Mouse (Mus musculus) embryo, embryonic 10.5 days (tissue): ENCODE results near the gene Ctsa.
"Not testable (repeated sequence)": the region's sequence is repeated elsewhere in the genome, so short reads cannot be mapped to it uniquely, and the experiment has no call there.

Source experiments
- DNase-seq: peaks from one replicate; pipeline ENCODE4 v3.0.0-alpha.2; 2015; ENCODE audit warnings: low spot score

The Ctsa gene

DNA sequence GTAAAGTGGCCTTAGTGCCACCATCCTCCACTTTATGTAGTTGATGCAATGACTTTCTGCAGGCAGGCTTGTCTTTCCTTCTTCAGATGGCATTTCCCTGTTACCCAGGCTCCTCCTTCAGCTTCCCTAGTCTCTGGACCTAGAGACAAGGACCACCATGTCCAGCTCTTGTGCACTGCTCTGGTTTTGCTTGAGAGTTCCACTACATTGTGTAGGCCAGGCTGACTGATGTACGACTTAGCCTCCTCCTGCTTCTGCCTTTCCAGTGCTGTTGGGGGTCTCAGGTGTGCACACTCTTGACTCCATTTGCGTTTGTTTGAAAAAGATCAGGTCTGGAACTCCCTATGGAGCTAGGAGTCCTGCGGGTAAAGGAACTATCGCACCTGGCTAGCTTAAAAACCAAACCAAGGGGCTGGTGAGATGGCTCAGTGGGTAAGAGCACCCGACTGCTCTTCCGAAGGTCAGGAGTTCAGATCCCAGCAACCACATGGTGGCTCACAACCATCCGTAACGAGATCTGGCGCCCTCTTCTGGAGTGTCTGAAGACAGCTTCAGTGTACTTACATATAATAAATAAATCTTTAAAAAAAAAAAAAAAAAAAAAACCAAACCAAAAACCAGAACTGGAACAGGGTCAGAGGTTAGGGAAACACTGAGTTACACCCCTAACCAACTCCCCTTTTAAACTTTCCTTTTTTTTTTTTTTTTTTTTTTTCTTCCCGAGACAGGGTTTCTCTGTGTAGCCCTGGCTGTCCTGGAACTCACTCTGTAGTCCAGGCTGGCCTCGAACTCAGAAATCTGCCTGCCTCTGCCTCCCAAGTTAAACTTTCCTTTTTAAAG, 44.9 kb downstream of the Ctsa start:
- DNase-seq = not testable (repeated sequence)

DNA sequence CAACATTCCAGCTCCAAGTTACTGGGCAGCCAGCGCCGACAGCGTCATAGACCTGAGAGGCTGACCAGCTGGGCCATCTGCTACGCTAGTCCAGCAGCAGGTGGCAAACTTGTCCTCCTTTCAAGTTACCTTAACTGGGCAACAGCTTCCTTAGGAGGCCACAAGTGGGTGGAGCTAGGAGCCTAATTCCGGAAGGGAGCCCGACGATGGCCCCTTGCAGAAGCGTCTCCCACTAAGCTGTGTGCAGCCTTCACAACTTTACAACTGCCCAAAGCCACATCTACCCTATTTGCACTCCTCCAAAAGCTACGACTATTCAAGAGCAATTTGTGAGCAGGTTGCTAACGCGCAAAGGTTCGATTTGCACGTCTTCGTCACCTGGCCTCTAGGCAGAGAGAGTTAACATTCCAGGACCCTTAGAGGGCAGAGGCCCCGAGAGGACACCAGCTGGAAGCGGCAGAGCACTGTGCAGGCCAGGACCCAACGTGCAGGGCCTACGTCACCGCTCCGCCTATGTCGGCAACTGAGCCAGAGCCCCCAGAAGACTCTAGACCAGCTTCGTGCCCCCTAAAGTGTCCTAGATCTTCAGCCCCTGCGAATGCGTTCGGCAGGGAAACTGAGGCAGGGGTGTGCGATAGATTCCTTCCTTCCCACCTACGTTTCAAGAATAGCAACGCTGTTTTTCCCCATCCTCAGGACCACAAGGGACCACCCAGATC, 46.0 kb downstream of the Ctsa start:
- DNase-seq = peak; percentile 72

DNA sequence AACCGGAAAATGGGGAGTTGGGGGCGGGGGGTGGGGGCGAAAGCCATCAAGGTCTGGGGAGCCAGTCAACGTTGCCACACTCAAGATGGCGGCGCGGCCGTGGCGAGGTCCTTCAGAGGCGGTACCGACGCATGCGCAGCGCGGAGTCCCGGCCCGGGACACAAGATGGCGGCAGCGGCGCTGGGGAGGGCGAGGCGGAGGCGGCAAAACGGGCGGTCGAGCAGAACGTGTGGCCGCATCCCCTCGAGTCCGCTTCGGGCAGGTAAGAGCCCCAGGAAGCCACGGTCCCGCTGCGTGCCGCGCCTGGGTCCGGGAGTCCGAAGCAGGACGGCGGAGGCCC, 46.5 kb downstream of the Ctsa start, which contains the start of gene Pcif1:
Pcif1 (plus strand) TSS at position 77 of the 340 bp plus-strand sequence.
- peak; percentile 95 for DNase-seq

DNA sequence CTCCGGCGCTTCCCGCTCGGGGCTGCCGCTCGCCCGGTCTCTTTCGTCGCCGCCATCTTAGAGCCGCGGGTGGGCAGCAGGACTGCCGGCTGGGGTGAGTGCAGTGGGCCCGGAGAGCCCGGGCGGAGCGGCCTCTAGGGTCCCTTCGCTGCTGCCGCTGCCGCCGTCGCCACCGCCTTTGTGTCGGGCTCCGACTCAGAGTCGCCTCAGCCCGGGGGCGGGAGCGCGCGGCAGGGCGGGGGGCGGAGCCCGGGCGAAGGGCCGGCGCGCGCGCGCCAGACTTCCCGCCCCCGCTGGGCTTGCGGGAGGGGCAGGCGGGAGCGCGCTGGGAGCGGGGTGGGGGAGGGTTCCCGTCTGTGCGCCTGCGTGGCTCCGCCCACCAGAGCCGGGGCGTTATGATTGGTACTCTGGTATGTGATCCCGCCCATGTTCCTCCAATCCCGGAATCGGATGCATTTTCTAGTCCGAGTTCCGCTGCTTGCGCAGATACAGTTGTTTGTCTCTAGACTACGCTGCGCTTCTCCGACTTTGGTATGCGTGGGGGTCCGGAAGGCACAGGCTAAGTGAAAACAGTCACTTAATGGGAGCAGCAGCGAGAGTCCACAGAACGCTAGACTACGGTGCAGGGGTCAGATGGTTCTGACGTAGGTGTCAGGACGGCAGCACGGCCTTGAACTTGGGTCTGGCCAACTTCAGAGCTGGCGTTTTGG, 47.0 kb downstream of the Ctsa start:
- peak; percentile 97 for DNase-seq

DNA sequence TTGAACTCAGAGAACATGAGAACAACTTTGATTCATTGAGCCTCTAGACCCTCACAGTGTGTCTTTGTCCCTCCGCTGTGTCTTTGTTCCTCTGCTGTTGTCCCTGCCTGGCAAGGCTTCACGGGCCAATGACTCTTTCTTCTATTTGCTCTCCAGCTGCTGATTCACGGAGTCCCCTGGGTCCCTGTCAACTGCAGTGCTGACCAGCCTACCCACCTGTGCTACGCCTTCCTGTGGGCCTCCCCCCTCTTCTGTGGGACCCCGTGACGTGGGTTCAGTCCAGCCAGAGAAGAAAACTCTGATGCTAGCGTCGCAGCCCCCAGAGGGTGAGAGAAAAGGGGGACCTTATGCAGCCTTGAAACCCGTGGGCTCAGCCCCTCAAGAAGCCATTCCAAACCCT, 49.9 kb downstream of the Ctsa start:
- DNase-seq = peak; percentile 50

GRCm38 (mm10) chr2:164885788-164886187, 53.1 kb downstream of the Ctsa start:
- no peak for DNase-seq

DNA sequence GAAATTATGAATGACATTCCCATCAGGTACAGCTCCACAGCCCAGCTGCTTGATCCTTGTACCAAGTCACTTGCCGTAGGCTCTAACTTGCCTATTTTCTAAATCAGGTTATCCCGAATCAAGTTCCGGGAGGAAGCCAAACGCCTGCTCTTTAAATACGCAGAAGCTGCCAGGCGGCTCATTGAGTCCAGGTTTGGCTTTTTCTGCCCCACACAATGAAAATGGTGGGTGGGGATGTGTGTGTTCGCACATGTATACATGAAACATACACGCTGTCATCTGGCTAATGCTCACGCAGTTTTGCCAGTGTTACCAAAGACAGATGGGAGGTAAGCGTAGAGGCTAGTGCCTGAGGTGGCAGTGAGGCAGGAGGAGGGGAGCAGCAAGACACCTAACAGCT, 53.9 kb downstream of the Ctsa start:
- no peak for DNase-seq

GRCm38 (mm10) chr2:164888996-164889395, 56.3 kb downstream of the Ctsa start:
- no peak for DNase-seq

DNA sequence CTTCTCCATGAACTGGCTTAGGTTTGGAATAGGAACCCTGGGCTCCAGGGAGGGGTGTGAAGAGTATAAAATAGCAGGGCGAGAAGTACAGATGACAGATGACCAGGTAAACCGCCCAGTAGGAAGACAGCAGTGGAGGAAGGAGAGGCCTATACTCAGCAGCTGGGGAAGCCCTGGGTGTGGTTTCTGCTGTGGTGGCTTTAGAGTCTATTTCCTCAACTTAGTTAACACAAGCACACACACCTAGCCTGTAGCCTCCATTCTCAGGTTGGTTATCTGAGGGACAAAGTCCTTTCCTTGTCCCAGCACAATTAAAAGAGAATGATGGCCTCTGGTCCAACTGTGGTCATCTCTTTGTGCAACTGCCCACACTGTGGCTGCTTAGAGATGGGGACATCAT, 57.3 kb downstream of the Ctsa start:
- DNase-seq = no peak
